9 mouse cellular contexts compared by ENCODE assay signal in genomic region chr8:13531602-13532171, GRCm38 (mm10). TPM values are rescaled to one million over a fixed set of nuclear protein-coding genes. Genes with fewer than 3 reads are reported as not detected.
DNase-seq lines count a peak whose midpoint lies in the region; ATAC-seq and TF ChIP-seq lines count a peak whose summit lies in the region.
"Had no signal": no experiment of that assay in that cellular context is flagged by ENCODE, and none has a peak within 500 bp of the region (broad histone marks: within the 10 kb centered on the region; RNA-seq: fewer than 3 reads in every experiment).

No protein-coding gene starts in this region.

- no peak overlapping the region for H3K4me3 ChIP-seq in forebrain, postnatal 0 days (ENCODE audit: low read depth, low read length)
- H3K4me3 ChIP-seq in forebrain, embryonic 16.5 days (replicated peaks; ENCODE audit: low read length): no peak overlapping the region
- H3K4me3 ChIP-seq in limb, embryonic 15.5 days: no peak overlapping the region
- H3K4me3 ChIP-seq in limb, embryonic 10.5 days: no peak overlapping the region
- H3K4me3 ChIP-seq in bone marrow macrophage, adult 2 months (ENCODE audit: insufficient read depth, low read length): no peak overlapping the region
- H3K4me3 ChIP-seq: limb, embryonic 13.5 days had no signal

- no peak for ATAC-seq in forebrain, postnatal 0 days
- ATAC-seq in forebrain, embryonic 16.5 days: no peak
- ATAC-seq in limb, embryonic 15.5 days (ENCODE audit: insufficient number of reproducible peaks, low FRiP score, low TSS enrichment, low read depth): no peak

- H3K36me3 ChIP-seq in forebrain, postnatal 0 days (ENCODE audit: insufficient read depth): no peaks in the 10 kb centered on the region
- H3K36me3 ChIP-seq in forebrain, embryonic 16.5 days (ENCODE audit: control insufficient read depth, insufficient read depth): no peaks in the 10 kb centered on the region
- H3K36me3 ChIP-seq in limb, embryonic 15.5 days: no peaks in the 10 kb centered on the region
- no peaks in the 10 kb centered on the region for H3K36me3 ChIP-seq in limb, embryonic 10.5 days
- H3K36me3 ChIP-seq: limb, embryonic 13.5 days had no signal

- WGBS in forebrain, postnatal 0 days: 50% methylated on average over 9 of the region's 9 CpGs
- 61% methylated on average over 9 of the region's 9 CpGs for WGBS in forebrain, embryonic 16.5 days
- 61% methylated on average over 9 of the region's 9 CpGs for WGBS in limb, embryonic 15.5 days
- 82% methylated on average over 9 of the region's 9 CpGs for WGBS in limb, embryonic 10.5 days

- H3K4me1 ChIP-seq in forebrain, postnatal 0 days (ENCODE audit: insufficient read depth): peaks cover 15% of the 10 kb centered on the region
- peaks cover 29% of the 10 kb centered on the region for H3K4me1 ChIP-seq in forebrain, embryonic 16.5 days (replicated peaks; ENCODE audit: control insufficient read depth, insufficient read depth, low read length)
- H3K4me1 ChIP-seq in limb, embryonic 15.5 days: peaks cover 37% of the 10 kb centered on the region
- H3K4me1 ChIP-seq in limb, embryonic 10.5 days: peaks cover 11% of the 10 kb centered on the region; the same call in 1 of the 2 replicates
- H3K4me1 ChIP-seq in bone marrow macrophage, adult 2 months (ENCODE audit: control insufficient read depth, insufficient read depth, low read length): peaks cover 24% of the 10 kb centered on the region

- no peak overlapping the region for H3K27ac ChIP-seq in forebrain, postnatal 0 days (ENCODE audit: low read depth, low read length)
- no peak overlapping the region for H3K27ac ChIP-seq in forebrain, embryonic 16.5 days (ENCODE audit: low read length)
- H3K27ac ChIP-seq in limb, embryonic 15.5 days: peak overlapping the region; percentile 67
- no peak overlapping the region for H3K27ac ChIP-seq in limb, embryonic 10.5 days
- H3K27ac ChIP-seq in bone marrow macrophage, adult 2 months (ENCODE audit: insufficient read depth, low read depth, low read length): peak overlapping the region; percentile 50; the same call in 1 of the 2 replicates
- H3K27ac ChIP-seq: limb, embryonic 13.5 days had no signal

- H3K4me2 ChIP-seq in forebrain, postnatal 0 days (ENCODE audit: low read depth): no peak overlapping the region
- no peak overlapping the region for H3K4me2 ChIP-seq in forebrain, embryonic 16.5 days (ENCODE audit: low read length)
- no peak overlapping the region for H3K4me2 ChIP-seq in limb, embryonic 15.5 days
- H3K4me2 ChIP-seq: limb, embryonic 13.5 days had no signal

- TF ChIP-seq POLR2A in bone marrow macrophage, adult 2 months (IDR thresholded peaks at IDR 0.05; ENCODE audit: borderline replicate concordance, low read depth, low read length): no peak

- H3K9ac ChIP-seq in forebrain, postnatal 0 days: no peak overlapping the region
- H3K9ac ChIP-seq in forebrain, embryonic 16.5 days (replicated peaks; ENCODE audit: low read depth, low read length): no peak overlapping the region
- H3K9ac ChIP-seq in limb, embryonic 15.5 days: no peak overlapping the region
- H3K9ac ChIP-seq: limb, embryonic 13.5 days had no signal

- H3K9me3 ChIP-seq in forebrain, postnatal 0 days (ENCODE audit: low read length): no peaks in the 10 kb centered on the region
- no peaks in the 10 kb centered on the region for H3K9me3 ChIP-seq in forebrain, embryonic 16.5 days (ENCODE audit: control insufficient read depth, low read length)
- no peaks in the 10 kb centered on the region for H3K9me3 ChIP-seq in limb, embryonic 15.5 days
- no peaks in the 10 kb centered on the region for H3K9me3 ChIP-seq in limb, embryonic 10.5 days (replicated peaks)

- no peaks in the 10 kb centered on the region for H3K27me3 ChIP-seq in forebrain, postnatal 0 days (ENCODE audit: insufficient read depth, low read length)
- H3K27me3 ChIP-seq in forebrain, embryonic 16.5 days (replicated peaks; ENCODE audit: control insufficient read depth, insufficient read depth, low read length): no peaks in the 10 kb centered on the region
- no peaks in the 10 kb centered on the region for H3K27me3 ChIP-seq in limb, embryonic 15.5 days
- H3K27me3 ChIP-seq in limb, embryonic 10.5 days (ENCODE audit: low read depth, poor library complexity, severe bottlenecking): no peaks in the 10 kb centered on the region
- H3K27me3 ChIP-seq: limb, embryonic 13.5 days had no signal

- TF ChIP-seq CTCF in forebrain, postnatal 0 days (IDR thresholded peaks at IDR 0.05; ENCODE audit: low read depth): no peak
- no peak for TF ChIP-seq CTCF in bone marrow macrophage, adult 2 months (IDR thresholded peaks at IDR 0.05; ENCODE audit: low read depth, low read length)

- DNase-seq in forebrain, postnatal 0 days: peak; percentile 39
- no peak for DNase-seq in limb, embryonic 10.5 days (ENCODE audit: low spot score)
- DNase-seq in kidney, postnatal 10 days: peak; percentile 57
- DNase-seq in adrenal gland, adult 2 months: no peak
- DNase-seq in gastrocnemius, adult 8-10 months (ENCODE audit: low spot score in 2 of 2): no peak

RNA-seq across cellular contexts. Expression of gene 1700029H14Rik, which starts 30.6 kb away (rescaled TPM):
- total RNA-seq in forebrain, postnatal 0 days (2014; rRNA removed): 0.14 and 0.31 TPM in 2 replicates
- polyA plus RNA-seq in forebrain, postnatal 0 days (2015; fragmentation: Nextera tagmentation; extraction: Ambion mirVana): not detected in 2 replicates
- not detected in 2 replicates for polyA plus RNA-seq in forebrain, embryonic 16.5 days (2015; fragmentation: Nextera tagmentation; extraction: Ambion mirVana)
- polyA plus RNA-seq in limb, embryonic 15.5 days (2015; fragmentation: Nextera tagmentation; extraction: Ambion mirVana): not detected in 2 replicates
- polyA plus RNA-seq in limb, embryonic 10.5 days (2016; fragmentation: Nextera tagmentation; extraction: Ambion mirVana): not detected in 2 replicates
- not detected in 2 replicates for polyA plus RNA-seq in bone marrow macrophage, adult 2 months (2012; ENCODE audit: insufficient read depth, insufficient read length, missing spikeins)
- total RNA-seq in adrenal gland, adult 2 months (2021): not detected
- not detected in 2 replicates for polyA plus RNA-seq in adrenal gland, adult 2 months (2012; rRNA removed)
- not detected for total RNA-seq in gastrocnemius, adult 8-10 months (2022)
- polyA plus RNA-seq: limb, embryonic 13.5 days had no signal

RNA-seq across cellular contexts. Expression of gene Gas6, which starts 37.4 kb away (rescaled TPM):
- 64.2 and 65.7 TPM in 2 replicates for total RNA-seq in forebrain, postnatal 0 days (2014; rRNA removed)
- 48.7 and 57.0 TPM in 2 replicates for polyA plus RNA-seq in forebrain, postnatal 0 days (2015; fragmentation: Nextera tagmentation; extraction: Ambion mirVana)
- 23.9 and 25.5 TPM in 2 replicates for polyA plus RNA-seq in forebrain, embryonic 16.5 days (2015; fragmentation: Nextera tagmentation; extraction: Ambion mirVana)
- polyA plus RNA-seq in limb, embryonic 15.5 days (2015; fragmentation: Nextera tagmentation; extraction: Ambion mirVana): 69.4 and 96.7 TPM in 2 replicates
- 3.4 and 4.3 TPM in 2 replicates for polyA plus RNA-seq in limb, embryonic 10.5 days (2016; fragmentation: Nextera tagmentation; extraction: Ambion mirVana)
- polyA plus RNA-seq in bone marrow macrophage, adult 2 months (2012; ENCODE audit: insufficient read depth, insufficient read length, missing spikeins): 299 and 319 TPM in 2 replicates
- total RNA-seq in adrenal gland, adult 2 months (2021): 100 to 1,000 TPM; 127 to 450 TPM
- 260 and 429 TPM in 2 replicates for polyA plus RNA-seq in adrenal gland, adult 2 months (2012; rRNA removed)
- total RNA-seq in gastrocnemius, adult 8-10 months (2022): 100 to 1,000 TPM in 1 of 4 experiments, 10 to 100 TPM in 3; 62.5 to 101 (median 75.1) TPM

Comparison
In these comparisons a context has a peak if more than half of its experiments do, and no peak if none do; other contexts are left out.
1. H3K27ac ChIP-seq: peak in limb, embryonic 15.5 days (single experiment) and bone marrow macrophage, adult 2 months (single experiment); none in forebrain, postnatal 0 days (single experiment), forebrain, embryonic 16.5 days (single experiment) and limb, embryonic 10.5 days (single experiment).
2. DNase-seq: peak in forebrain, postnatal 0 days (single experiment) and kidney, postnatal 10 days (single experiment); none in limb, embryonic 10.5 days (single experiment), adrenal gland, adult 2 months (single experiment) and gastrocnemius, adult 8-10 months (0 of 2).